Mouse (Mus musculus) cerebellum, adult 18-20 months (tissue): ENCODE results near the gene Ckb.

Experiments used
- DNase-seq, 2 experiments: peaks; one replicate each; pipeline ENCODE4 v3.0.0; 2021

Gene Ckb

GRCm38 (mm10) chr12:111691346-111691872, 19.3 kb upstream of the Ckb start:
- DNase-seq = no peak

DNA sequence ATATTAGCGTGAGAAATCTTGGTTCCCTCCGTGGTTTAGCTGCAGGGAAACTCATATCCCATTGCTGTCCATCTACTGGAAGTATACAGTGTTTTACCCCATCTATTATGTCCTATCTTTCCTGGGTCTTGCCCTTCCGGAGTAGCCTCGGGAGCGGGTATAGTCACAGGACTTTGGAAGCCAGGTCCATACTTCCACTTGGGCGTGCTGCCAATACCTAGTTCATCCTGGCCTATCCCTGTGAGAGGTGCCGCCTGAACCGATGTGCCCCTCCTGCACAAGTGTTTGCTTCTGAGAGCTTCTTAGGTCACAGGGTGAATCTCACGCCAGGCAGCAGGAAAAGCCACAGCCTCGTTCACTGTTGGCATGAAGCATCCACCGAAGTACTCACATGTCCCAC, 17.3 kb upstream of the Ckb start:
- DNase-seq = peak; percentile 55 to 58

DNA sequence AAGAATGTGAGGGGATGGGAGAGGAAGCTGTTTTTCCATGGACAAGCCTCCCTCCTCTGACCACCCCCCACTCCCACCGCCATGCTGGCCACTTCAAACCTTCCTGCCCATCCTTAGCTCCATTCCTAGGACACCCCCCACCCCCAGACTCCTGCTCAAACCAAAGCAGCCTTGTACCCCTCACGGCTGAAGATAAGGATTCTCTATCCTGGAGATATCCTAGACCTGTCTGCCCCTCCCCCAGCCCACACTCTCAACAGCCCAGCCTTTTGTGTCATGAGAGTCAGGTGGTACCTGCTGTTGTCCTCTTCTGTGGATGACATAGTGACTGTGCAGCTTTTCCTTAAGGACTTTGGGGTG, 15.9 kb upstream of the Ckb start:
- DNase-seq = peak; percentile 51 to 53

GRCm38 (mm10) chr12:111687350-111688068, 15.4 kb upstream of the Ckb start:
- peak; percentile 75 to 78 for DNase-seq

DNA sequence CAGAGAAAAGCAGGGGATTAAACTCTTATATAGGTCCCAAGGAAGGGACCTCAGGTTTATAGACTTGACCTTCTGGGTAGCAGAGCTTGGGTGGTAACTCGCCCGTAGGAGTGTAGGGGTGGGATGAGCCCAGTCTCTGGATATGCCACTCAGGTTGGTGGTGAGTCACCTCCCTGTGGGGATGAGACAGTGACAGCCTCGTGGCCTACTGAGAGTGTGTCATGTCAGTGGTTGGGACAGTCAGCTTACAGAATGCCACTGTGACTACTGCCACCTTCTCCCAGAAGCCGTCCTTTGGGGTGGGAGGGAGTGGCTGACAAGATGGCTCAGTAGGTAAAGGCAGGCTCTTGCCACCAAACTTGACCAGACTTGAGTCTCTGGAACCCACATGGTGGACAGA, 14.3 kb upstream of the Ckb start:
- no peak for DNase-seq

DNA sequence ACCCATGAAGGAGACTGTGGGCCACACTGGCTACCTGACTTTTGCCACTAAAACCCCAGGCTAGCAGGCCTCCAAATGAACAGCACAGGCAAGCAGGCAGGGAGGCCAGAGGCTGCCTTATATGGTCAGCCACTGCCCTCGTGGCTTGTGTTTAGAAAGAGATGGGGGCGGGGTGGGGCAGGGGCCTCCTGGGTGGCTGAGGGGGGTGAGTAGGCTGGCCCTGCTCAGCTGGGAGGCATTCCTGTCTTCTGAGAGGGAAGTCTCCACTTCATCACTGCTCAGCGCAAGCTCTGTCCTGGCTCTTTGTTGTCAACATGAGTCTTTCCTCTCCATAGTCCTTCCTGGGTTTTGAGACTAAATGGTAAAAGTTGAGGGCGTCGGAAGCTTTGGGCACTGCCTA, 10.7 kb upstream of the Ckb start:
- no peak for DNase-seq

- DNase-seq = no peak
Measured at GRCm38 (mm10) chr12:111682003-111682402, 9.9 kb upstream of the Ckb start.

GRCm38 (mm10) chr12:111681305-111681704, 9.2 kb upstream of the Ckb start:
- DNase-seq = no peak

GRCm38 (mm10) chr12:111680661-111681060, 8.5 kb upstream of the Ckb start:
- no peak for DNase-seq

DNA sequence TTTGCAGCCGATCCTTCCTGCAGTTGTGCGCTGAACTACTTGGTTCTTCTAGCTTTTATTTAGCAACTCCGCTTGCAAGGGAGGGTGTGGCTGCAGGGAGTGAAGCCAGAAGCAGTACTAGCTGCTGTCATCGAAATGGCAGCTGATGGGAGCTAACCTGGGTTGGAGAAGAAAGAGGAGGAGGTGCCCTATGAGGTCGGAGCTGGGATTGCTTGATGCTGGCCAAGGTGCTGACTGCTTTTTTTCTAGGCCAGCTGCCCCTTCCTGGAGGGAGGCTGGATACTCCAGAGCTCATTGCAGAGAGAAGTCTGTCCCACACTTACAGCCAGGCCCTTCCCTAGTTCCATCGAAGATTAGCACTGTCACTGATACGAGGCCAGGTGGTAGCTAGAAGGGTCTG, 6.9 kb upstream of the Ckb start:
- no peak for DNase-seq

DNA sequence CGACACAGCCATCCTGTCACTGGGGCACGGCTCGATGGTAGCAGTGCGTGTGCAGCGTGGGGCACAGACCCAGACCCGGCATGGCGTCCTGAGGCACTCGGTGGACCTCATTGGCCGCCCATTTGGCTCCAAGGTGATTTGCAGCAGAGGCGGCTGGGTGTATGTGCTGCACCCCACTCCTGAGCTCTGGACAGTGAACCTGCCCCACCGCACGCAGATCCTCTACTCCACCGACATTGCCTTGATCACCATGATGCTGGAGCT, 6.5 kb upstream of the Ckb start:
- DNase-seq = no peak

- DNase-seq = peak; percentile 88 to 92
Measured at GRCm38 (mm10) chr12:111677882-111678669, 5.9 kb upstream of the Ckb start, which contains the start of gene Trmt61a. Gene Trmt61a (plus strand): TSS chr12:111678105.

- peak; percentile 47 to 59 for DNase-seq
Measured at GRCm38 (mm10) chr12:111677421-111677820, 5.3 kb upstream of the Ckb start.

DNA sequence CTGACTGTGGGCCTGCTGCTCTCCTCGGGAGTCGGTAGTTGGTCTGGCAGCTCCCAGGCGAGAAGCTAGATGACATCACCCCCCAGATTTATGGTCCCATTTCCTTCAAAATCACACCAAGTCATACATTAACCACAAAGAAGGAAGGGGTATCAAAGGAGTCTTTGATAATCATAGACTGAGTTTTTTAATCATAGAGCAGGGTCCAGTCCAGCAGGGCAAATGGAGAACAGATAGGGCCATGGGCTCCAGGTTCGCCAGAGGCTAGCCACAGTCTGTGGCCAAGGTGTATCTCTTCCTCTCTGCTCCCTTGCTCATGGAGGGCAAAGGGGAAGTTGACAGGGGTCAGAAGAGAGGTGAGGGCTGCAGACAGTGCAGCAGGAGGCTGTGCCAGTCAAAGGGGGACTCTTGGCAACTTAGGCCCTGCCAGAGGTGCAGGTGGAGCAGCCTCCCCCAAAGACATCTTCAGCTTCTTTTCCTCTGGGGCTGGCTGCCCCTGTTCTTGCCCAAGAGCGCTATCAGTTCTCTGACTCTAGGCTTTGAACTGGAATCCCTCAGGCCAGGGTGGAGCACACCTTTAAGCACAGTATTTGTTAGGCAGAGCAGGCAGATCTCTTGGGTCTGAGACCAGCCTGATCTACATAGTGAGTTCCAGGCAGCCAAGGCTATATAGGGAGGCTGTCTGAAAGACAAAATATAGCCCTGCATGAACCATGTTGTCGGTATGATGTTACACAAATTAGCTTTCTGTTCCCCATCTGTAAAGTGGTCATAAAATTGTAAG, 3.9 kb upstream of the Ckb start:
- no peak for DNase-seq

DNA sequence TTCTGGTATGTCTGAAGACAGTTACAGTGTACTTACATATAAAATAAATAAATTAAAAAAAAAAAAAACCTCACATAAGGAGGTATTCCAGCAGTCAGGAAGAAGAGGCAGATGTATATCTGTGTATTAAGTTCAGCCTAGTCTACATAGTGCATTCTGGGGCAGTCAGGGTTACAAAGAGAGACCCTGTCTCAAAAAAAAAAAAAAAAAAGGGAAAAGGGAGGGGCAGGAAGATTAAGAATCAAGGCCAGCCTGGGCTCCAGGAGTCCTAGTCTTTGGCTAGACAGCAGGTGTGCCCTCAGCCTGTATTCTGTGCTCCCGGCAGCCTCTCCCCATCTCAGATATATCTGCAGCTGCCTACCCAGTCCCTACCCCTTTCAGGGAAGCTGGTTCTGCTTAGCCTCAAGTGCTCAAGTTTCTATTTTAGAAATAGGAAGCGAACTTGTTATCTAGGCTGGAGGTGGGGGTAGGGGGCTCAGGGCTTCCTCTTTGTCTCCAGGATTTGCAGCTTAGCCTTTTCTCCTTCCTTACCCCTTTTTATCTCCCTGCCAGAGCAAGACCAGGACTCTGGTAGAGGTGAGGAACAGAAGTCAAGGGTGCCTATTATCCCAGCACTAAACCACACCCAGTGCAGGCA, 2.8 kb upstream of the Ckb start:
- DNase-seq = no peak

GRCm38 (mm10) chr12:111672581-111672980, 443 bp upstream of the Ckb start:
- no peak for DNase-seq

GRCm38 (mm10) chr12:111671431-111671902, 671 bp downstream of the Ckb start:
- peak; percentile 83 to 85 for DNase-seq

DNA sequence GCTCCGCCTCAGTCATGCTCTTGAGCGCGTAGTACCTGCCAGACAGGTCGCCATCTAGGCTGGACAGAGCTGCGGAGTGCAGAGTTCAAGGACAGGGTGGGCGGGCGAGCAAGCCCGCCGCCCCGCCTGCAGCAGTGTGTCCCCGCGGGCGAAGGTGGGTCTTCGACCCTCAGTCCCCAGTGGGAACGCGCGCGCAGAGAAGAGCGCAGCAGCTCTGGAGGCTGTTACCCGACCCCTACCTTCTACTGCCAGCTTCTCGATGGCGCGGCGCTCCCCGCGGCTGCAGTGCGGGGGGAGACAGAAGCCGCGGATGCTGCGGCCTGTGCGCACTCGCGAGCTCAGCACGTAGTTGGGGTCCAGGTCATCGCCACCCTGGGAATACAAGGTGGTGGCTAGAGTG, 1.2 kb downstream of the Ckb start:
- peak in 1 of 2 experiments; percentile 65 for DNase-seq

DNA sequence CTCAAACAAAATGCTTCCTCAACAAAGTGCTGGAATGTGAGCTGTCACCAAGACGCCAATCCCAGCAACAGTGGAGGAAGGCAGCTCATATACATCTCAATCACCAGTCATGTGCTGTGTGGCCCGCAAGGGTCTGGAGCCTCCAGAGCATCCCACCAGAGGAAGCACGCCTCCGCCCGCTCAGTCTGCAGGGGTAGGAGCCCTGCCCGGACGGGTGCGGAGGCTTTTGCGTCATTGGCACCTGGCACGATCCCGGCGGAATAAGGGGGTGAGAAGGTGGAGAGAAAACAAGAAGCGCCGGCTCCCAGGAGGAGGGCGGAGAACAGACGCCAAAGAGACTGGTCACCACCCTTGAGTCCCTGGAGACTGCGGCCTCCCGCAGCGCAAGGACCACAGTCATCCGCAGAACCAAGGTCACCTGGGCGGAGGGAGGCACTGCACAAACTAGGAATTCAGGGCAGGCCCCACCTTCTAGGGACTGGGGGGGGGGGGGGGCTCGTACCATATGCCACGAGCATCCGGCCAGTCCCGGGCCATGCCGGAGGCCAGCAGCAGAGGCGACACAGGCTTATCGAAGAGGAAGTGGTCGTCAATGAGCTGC, 1.7 kb downstream of the Ckb start:
- peak; percentile 84 to 87 for DNase-seq

DNA sequence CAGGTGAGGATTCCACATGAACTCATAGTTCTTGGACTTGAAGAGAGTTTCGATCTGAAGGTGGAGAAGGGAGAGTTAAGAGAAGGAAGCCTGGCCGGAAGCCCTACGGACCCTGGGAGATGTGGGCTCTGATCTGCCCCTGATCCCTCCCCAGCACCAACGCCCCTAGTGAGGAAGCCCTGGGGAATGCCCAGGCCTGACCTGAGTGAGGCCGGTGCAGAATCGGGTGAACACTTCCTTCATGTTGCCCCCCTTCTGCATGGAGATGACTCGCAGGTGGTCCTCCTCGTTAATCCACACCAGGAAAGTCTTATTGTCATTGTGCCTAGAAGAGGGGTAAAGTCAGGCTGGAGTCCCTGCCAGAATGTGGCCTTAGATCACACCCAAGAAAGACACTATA, 2.2 kb downstream of the Ckb start:
- peak in 1 of 2 experiments; percentile 53 for DNase-seq

DNA sequence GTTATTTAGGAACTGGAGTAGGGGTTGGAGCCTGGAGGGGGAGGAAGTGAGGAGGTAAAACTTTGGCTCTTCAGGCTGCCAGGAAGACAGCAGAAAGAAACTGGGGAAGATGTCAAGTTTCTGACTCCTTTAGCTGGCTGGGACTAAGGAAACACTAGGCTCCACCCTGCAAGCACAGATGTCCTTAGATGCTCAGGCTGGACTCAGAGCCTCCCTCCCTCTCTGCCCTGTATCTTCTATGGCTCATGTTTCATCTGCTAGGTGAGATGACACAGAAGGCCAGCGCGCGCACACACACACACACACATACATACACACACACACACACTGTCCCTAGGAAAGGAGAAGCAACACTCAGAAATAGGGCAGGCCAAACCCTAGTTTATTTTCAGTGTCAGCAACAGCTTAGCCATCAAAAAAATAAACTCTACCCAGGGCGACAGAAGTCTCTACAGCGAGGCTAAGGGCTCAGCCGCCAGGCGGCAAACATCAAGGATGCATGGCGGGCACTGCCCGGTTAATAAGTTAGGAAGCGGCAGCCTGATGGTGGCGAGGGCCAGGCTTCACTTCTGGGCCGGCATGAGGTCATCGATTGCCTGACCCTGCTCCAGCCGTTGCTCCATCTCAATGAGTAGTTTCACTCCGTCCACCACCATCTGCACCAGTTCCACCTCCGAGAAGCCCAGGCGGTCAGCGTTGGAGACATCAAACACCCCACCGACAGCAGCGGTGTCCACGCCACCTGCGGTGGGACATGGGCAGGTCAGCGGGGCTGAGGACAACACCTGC, 2.9 kb downstream of the Ckb start:
- DNase-seq = peak in 1 of 2 experiments; percentile 58
